Comparison of ENCODE assay signal across 11 mouse cellular contexts in genomic region chr2:160237436-160238104, GRCm38 (mm10).
"Had no signal": no experiment of that assay in that cellular context is flagged by ENCODE, and none has a peak within 500 bp of the region (broad histone marks: within the 10 kb centered on the region; RNA-seq: fewer than 3 reads in every experiment).

No protein-coding gene starts in this region.

- H3K27ac ChIP-seq: intestine, embryonic 15.5 days; kidney, postnatal 0 days; limb, embryonic 13.5 days; liver, embryonic 14.5 days; midbrain, embryonic 15.5 days; neural tube, embryonic 13.5 days; stomach, postnatal 0 days had no signal

- H3K4me1 ChIP-seq: intestine, embryonic 15.5 days; limb, embryonic 13.5 days; megakaryocyte, embryonic 14.5 days; midbrain, embryonic 15.5 days had no signal

- DNase-seq: left cerebral cortex, postnatal 4 days; retina, postnatal 1 day; right cerebral cortex, postnatal 14 days had no signal

- H3K27me3 ChIP-seq: intestine, embryonic 15.5 days; megakaryocyte, embryonic 14.5 days; midbrain, embryonic 15.5 days; neural tube, embryonic 13.5 days had no signal

- H3K36me3 ChIP-seq: intestine, embryonic 15.5 days; limb, embryonic 13.5 days; midbrain, embryonic 15.5 days; neural tube, embryonic 13.5 days had no signal

- H3K4me3 ChIP-seq: intestine, embryonic 15.5 days; limb, embryonic 13.5 days; megakaryocyte, embryonic 14.5 days; midbrain, embryonic 15.5 days; neural tube, embryonic 13.5 days had no signal
